Mouse (Mus musculus) bone marrow, adult 2 months (tissue): ENCODE measurements around the gene Rspo3.

Source experiments
- CTCF ChIP-seq: fragments of 200-500 bp; IDR thresholded peaks from 2 replicates; pipeline ENCODE4 v1.5.1; 2011; ENCODE audit warnings: low read length, control low read depth; ENCODE audit not compliant: control insufficient read depth, insufficient read depth
- POLR2A ChIP-seq: fragments of 200-500 bp; IDR thresholded peaks from 2 replicates; pipeline ENCODE4 v1.6.1; 2011; ENCODE audit warnings: low read depth, mild to moderate bottlenecking, control low read depth, low read length, borderline replicate concordance; ENCODE audit not compliant: control insufficient read depth

- TF ChIP-seq POLR2A = no peak
- no peak for TF ChIP-seq CTCF
These were observed 3.1 kb upstream of the Rspo3 start for GRCm38 (mm10) chr10:29538791-29539190.
